Mouse (Mus musculus): ENCODE measurements at regions not wholly inside any gene's neighbourhood (a gene's known extent, or its start where the extent isn't known, plus 50 kb on each side); places are given as distances from the start of the nearest gene placed in this dataset.
"Not testable (repeated sequence)": the region's sequence is repeated elsewhere in the genome, so short reads cannot be mapped to it uniquely, and the experiment has no call there.

DNA sequence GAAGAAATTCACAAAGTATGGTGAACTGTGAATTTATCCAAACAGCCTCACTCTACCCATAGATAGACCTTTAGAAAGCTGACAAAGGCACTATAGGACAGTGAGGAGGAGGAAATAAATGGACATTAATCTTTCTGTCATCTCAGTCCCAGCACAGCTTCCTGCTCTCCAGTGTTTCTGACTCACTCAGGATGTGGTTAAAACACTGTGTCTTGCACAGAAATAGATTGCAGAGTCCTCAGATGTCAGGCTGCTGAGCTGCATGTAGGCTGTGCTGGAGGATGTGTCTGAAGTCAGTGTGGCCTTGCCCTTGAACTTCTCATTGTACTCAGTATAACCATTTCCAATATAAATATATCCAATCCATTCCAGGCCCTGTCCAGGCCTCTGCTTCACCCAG lies 735.6 kb upstream of the Zfp386 start:
- Histone ChIP-seq H3K4me3 (ENCODE audit: low read depth, low read length) (no peak overlapping the region), H3K9me3 (ENCODE audit: control insufficient read depth) (no peaks in the 10 kb centered on the region), H3K36me3 (ENCODE audit: control insufficient read depth, insufficient read depth) (no peaks in the 10 kb centered on the region), H3K27me3 (replicated peaks; ENCODE audit: control insufficient read depth, insufficient read depth, low read length) (no peaks in the 10 kb centered on the region), H3K27ac (ENCODE audit: low read depth, low read length) (no peak overlapping the region), H3K9ac (ENCODE audit: low read depth, low read length) (no peak overlapping the region), H3K4me1 (replicated peaks; ENCODE audit: control insufficient read depth, insufficient read depth, low read length) (no peaks in the 10 kb centered on the region), H3K4me2 (replicated peaks; ENCODE audit: low read depth) (no peak overlapping the region)
- no peak for ATAC-seq
- no peak for TF ChIP-seq CTCF (IDR thresholded peaks at IDR 0.05; ENCODE audit: low read depth)

DNA sequence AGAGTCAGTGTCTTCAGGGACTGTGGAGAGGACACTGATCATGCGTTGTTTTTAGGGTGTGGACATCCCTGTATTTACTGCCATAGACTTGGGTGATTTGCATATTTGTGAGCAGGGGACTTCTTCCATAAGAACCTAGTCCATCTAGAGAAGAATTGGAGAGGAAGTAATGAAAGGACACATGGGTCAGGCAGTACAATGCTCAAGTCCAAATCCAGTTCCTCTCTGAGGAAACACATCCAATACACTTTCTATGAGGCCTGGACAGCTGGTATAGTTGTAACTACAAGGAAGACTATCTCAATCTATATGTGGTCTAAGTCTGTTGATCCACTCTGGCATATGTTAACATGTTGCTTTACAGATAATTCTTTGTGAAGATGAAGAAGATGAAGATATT lies 734.9 kb upstream of the Zfp386 start:
- H3K27ac ChIP-seq (ENCODE audit: low read depth, low read length); H3K4me2 ChIP-seq (replicated peaks; ENCODE audit: low read depth); H3K9me3 ChIP-seq (ENCODE audit: control insufficient read depth); H3K4me1 ChIP-seq (replicated peaks; ENCODE audit: control insufficient read depth, insufficient read depth, low read length); H3K4me3 ChIP-seq (ENCODE audit: low read depth, low read length); H3K27me3 ChIP-seq (replicated peaks; ENCODE audit: control insufficient read depth, insufficient read depth, low read length); H3K9ac ChIP-seq (ENCODE audit: low read depth, low read length); H3K36me3 ChIP-seq (ENCODE audit: control insufficient read depth, insufficient read depth); ATAC-seq: not testable (repeated sequence)
- 71% methylated on average over 1 of the region's 1 CpGs for whole genome bisulfite sequencing

DNA sequence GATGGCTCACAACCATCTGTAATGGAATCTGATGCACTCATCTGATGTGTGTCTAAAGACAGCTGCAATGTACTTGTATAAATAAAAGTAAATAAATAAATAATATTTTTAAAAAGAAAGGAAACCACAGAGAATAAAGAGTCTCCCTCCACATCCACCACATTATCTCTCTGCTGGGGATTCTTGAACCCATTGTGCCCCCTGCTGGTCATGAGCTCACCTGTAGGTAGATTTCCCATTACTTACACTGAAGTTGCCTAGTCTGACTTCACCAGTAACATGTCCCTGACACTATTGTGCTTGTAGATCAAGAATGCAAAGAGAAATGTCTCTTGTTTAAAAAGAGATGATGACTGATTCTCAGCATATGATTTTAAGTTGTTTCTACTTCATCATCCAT lies 726.9 kb upstream of the Zfp386 start:
- H3K4me2 ChIP-seq (replicated peaks; ENCODE audit: low read depth); H3K9ac ChIP-seq (ENCODE audit: low read depth, low read length); H3K36me3 ChIP-seq (ENCODE audit: control insufficient read depth, insufficient read depth); H3K4me3 ChIP-seq (ENCODE audit: low read depth, low read length); ATAC-seq; H3K27me3 ChIP-seq (replicated peaks; ENCODE audit: control insufficient read depth, insufficient read depth, low read length); H3K4me1 ChIP-seq (replicated peaks; ENCODE audit: control insufficient read depth, insufficient read depth, low read length); H3K9me3 ChIP-seq (ENCODE audit: control insufficient read depth); H3K27ac ChIP-seq (ENCODE audit: low read depth, low read length): not testable (repeated sequence)

DNA sequence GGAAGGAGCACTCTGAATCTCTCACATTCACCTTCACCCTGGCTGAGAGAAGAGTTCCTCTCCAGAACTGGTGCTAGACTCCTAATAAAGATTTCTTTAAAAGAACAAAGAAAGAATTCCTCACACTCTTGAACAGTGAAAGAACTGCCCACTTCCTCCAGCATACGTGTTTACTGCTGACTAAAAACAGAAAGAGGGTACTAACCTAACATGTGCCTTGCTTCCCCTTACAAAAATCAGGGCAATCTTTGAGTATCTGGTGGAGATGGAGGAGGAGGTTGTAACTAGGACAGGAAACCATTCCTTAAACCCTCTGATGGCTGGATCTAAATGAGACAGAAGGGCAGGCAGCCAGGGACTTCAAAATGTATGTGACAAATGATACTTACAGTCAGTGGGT lies 719.1 kb upstream of the Zfp386 start:
- WGBS = 40% methylated on average over 1 of the region's 1 CpGs
- no peak overlapping the region for H3K4me3 ChIP-seq (ENCODE audit: low read depth, low read length)
- TF ChIP-seq CTCF (IDR thresholded peaks at IDR 0.05; ENCODE audit: low read depth) = no peak
- H3K27me3 ChIP-seq (replicated peaks; ENCODE audit: control insufficient read depth, insufficient read depth, low read length) = no peaks in the 10 kb centered on the region
- H3K9ac ChIP-seq (ENCODE audit: low read depth, low read length) = no peak overlapping the region
- H3K4me2 ChIP-seq (replicated peaks; ENCODE audit: low read depth) = no peak overlapping the region
- no peak for ATAC-seq
- no peaks in the 10 kb centered on the region for H3K36me3 ChIP-seq (ENCODE audit: control insufficient read depth, insufficient read depth)
- H3K9me3 ChIP-seq (ENCODE audit: control insufficient read depth) = peaks cover 14% of the 10 kb centered on the region; the same call in 1 of the 2 replicates
- H3K4me1 ChIP-seq (replicated peaks; ENCODE audit: control insufficient read depth, insufficient read depth, low read length) = no peaks in the 10 kb centered on the region
- H3K27ac ChIP-seq (ENCODE audit: low read depth, low read length) = no peak overlapping the region

DNA sequence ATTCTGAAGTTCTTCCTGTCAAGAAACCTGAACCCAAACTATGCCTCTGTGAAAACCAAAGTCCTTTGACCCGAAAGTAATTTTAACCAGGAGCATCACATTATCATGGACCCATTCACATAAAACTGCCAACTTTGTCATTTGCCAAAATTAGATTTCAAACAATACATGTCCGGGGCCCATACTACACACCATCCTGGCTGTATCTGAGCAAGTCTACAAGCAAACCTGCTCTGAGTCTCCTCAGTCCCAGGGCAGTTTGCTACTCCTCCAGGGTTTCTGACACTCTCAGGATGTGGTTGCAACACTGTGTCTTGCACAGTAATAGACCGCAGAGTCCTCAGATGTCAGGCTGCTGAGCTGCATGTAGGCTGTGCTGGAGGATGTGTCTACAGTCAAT lies 712.8 kb upstream of the Zfp386 start:
- H3K27me3 ChIP-seq (replicated peaks; ENCODE audit: control insufficient read depth, insufficient read depth, low read length); H3K27ac ChIP-seq (ENCODE audit: low read depth, low read length); ATAC-seq; H3K4me2 ChIP-seq (replicated peaks; ENCODE audit: low read depth); H3K4me3 ChIP-seq (ENCODE audit: low read depth, low read length); H3K36me3 ChIP-seq (ENCODE audit: control insufficient read depth, insufficient read depth); H3K9ac ChIP-seq (ENCODE audit: low read depth, low read length); H3K4me1 ChIP-seq (replicated peaks; ENCODE audit: control insufficient read depth, insufficient read depth, low read length); H3K9me3 ChIP-seq (ENCODE audit: control insufficient read depth): not testable (repeated sequence)
- WGBS = 76% methylated on average over 2 of the region's 3 CpGs

DNA sequence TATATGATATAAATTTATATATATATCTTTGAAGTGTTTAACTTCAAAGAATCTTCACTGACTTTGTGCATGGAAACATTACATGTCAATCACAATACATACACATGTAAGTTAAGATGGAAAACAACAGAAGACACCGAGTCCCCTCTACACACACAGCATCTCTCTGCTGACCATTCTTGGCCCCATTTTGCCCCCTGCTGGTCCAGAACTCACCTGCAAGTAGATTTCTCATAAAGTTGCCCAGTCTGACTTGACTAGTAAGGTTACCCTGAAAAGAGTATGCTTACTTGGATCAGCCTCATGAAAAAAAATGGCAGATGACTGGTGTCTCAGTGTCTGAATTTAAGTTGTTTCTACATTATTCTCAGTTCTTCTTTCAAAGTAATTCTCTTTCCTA lies 710.9 kb upstream of the Zfp386 start:
- Histone ChIP-seq H3K27ac (ENCODE audit: low read depth, low read length) (no peak overlapping the region), H3K4me1 (replicated peaks; ENCODE audit: control insufficient read depth, insufficient read depth, low read length) (no peaks in the 10 kb centered on the region), H3K9me3 (ENCODE audit: control insufficient read depth) (no peaks in the 10 kb centered on the region), H3K4me3 (ENCODE audit: low read depth, low read length) (no peak overlapping the region), H3K4me2 (replicated peaks; ENCODE audit: low read depth) (no peak overlapping the region), H3K36me3 (ENCODE audit: control insufficient read depth, insufficient read depth) (no peaks in the 10 kb centered on the region), H3K9ac (ENCODE audit: low read depth, low read length) (no peak overlapping the region), H3K27me3 (replicated peaks; ENCODE audit: control insufficient read depth, insufficient read depth, low read length) (no peaks in the 10 kb centered on the region)
- ATAC-seq = no peak
- 82% methylated on average over 1 of the region's 1 CpGs for WGBS
- TF ChIP-seq CTCF (IDR thresholded peaks at IDR 0.05; ENCODE audit: low read depth) = no peak

DNA sequence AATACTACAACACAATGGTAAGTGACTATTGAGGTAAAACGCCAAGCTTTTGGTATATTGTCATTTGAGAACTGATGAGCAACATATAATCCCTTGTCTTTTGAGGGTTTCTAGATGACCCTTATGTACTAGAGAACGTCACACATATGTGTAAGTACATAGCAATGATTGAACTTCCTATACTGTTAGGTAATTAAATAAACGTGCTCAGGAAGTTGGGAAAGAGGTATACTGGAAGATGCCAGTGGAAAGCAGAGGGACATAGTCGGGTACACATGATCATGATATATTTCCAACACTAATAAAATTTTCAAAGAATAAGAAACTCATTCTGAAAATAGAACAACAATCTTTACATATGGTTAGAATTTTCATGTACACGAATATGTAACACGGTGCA lies 701.4 kb upstream of the Zfp386 start:
- H3K4me2 ChIP-seq (replicated peaks; ENCODE audit: low read depth); H3K4me3 ChIP-seq (ENCODE audit: low read depth, low read length); H3K27ac ChIP-seq (ENCODE audit: low read depth, low read length); ATAC-seq; H3K36me3 ChIP-seq (ENCODE audit: control insufficient read depth, insufficient read depth); H3K9ac ChIP-seq (ENCODE audit: low read depth, low read length); H3K4me1 ChIP-seq (replicated peaks; ENCODE audit: control insufficient read depth, insufficient read depth, low read length); H3K9me3 ChIP-seq (ENCODE audit: control insufficient read depth); H3K27me3 ChIP-seq (replicated peaks; ENCODE audit: control insufficient read depth, insufficient read depth, low read length): not testable (repeated sequence)
- WGBS = 39% methylated on average over 2 of the region's 6 CpGs

DNA sequence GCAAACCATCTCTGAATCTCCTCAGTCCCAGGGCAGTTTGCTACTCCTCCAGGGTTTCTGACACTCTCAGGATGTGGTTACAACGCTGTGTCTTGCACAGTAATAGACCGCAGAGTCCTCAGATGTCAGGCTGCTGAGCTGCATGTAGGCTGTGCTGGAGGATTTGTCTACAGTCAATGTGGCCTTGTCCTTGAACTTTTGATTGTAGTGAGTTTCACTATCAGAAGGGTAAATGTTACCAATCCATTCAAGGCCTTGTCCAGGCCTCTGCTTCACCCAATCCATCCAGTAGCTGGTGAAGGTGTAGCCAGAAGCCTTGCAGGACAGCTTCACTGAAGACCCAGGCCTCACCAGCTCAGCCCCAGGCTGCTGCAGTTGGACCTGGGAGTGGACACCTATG lies 688.5 kb upstream of the Zfp386 start:
- not testable (repeated sequence) for H3K4me2 ChIP-seq (replicated peaks; ENCODE audit: low read depth); H3K9ac ChIP-seq (ENCODE audit: low read depth, low read length); H3K27ac ChIP-seq (ENCODE audit: low read depth, low read length); H3K27me3 ChIP-seq (replicated peaks; ENCODE audit: control insufficient read depth, insufficient read depth, low read length); ATAC-seq; H3K4me1 ChIP-seq (replicated peaks; ENCODE audit: control insufficient read depth, insufficient read depth, low read length); H3K4me3 ChIP-seq (ENCODE audit: low read depth, low read length); H3K36me3 ChIP-seq (ENCODE audit: control insufficient read depth, insufficient read depth); H3K9me3 ChIP-seq (ENCODE audit: control insufficient read depth)
- 83% methylated on average over 2 of the region's 2 CpGs for WGBS

DNA sequence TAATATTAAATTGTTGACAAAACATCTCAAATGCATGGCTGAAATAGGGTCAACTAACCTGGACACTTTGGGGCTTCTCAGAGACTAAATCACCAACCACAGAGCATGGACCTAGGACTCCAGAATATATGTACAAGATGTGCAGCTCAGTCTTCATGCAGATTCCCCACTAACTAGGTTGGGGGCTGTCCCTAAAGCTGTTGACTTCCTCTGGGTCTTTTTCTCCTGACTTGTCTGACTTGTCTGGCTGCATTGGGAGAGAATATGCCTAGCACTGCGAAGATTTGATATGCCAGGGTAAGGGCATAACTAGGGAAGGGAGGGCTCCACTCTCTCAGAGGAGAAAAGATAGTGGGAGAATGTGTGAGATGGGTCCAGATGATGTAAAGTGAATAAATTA lies 681.9 kb upstream of the Zfp386 start:
- H3K9ac ChIP-seq (ENCODE audit: low read depth, low read length); H3K4me3 ChIP-seq (ENCODE audit: low read depth, low read length); H3K36me3 ChIP-seq (ENCODE audit: control insufficient read depth, insufficient read depth); H3K4me2 ChIP-seq (replicated peaks; ENCODE audit: low read depth); H3K9me3 ChIP-seq (ENCODE audit: control insufficient read depth); H3K27ac ChIP-seq (ENCODE audit: low read depth, low read length); ATAC-seq; H3K4me1 ChIP-seq (replicated peaks; ENCODE audit: control insufficient read depth, insufficient read depth, low read length); H3K27me3 ChIP-seq (replicated peaks; ENCODE audit: control insufficient read depth, insufficient read depth, low read length): not testable (repeated sequence)
- WGBS = 21% methylated on average over 1 of the region's 1 CpGs

DNA sequence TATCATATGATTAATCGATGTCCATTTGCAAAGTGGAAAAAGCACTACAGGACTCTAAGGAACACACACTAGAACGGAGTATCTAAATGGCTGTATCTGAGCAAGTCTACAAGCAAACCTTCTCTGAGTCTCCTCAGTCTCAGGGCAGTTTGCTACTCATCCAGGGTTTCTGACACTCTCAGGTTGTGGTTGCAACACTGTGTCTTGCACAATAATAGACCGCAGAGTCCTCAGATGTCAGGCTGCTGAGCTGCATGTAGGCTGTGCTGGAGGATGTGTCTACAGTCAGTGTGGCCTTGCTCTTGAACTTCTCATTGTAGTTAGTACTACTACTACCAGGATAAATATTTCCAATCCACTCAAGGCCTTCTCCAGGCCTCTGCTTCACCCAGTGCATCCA lies 675.7 kb upstream of the Zfp386 start:
- H3K27ac ChIP-seq (ENCODE audit: low read depth, low read length); H3K4me2 ChIP-seq (replicated peaks; ENCODE audit: low read depth): not testable (repeated sequence)
- 82% methylated on average over 3 of the region's 3 CpGs for whole genome bisulfite sequencing

More for the DNA sequence above, 675.7 kb upstream of the Zfp386 start:
- not testable (repeated sequence) for H3K4me3 ChIP-seq (ENCODE audit: low read depth, low read length); H3K4me1 ChIP-seq (replicated peaks; ENCODE audit: control insufficient read depth, insufficient read depth, low read length); ATAC-seq; H3K9me3 ChIP-seq (ENCODE audit: control insufficient read depth); H3K36me3 ChIP-seq (ENCODE audit: control insufficient read depth, insufficient read depth); H3K9ac ChIP-seq (ENCODE audit: low read depth, low read length); H3K27me3 ChIP-seq (replicated peaks; ENCODE audit: control insufficient read depth, insufficient read depth, low read length)
